Mouse (Mus musculus) heart, adult 2 months (tissue): ENCODE measurements around the gene Tacc2.

Source experiments
- CTCF ChIP-seq: fragments of 200-600 bp; IDR thresholded peaks from 2 replicates; pipeline ENCODE4 v1.8.1; 2022; ENCODE audit warnings: antibody characterized with exemption, mild to moderate bottlenecking, moderate library complexity
- EP300 ChIP-seq: fragments of 200-500 bp; IDR thresholded peaks from 2 replicates; pipeline ENCODE4 v1.6.1; 2011; ENCODE audit warnings: low read depth, low read length, control low read depth; ENCODE audit not compliant: insufficient read depth
- POLR2A ChIP-seq: fragments of 200-500 bp; IDR thresholded peaks from 2 replicates; pipeline ENCODE4 v1.6.1; 2011; ENCODE audit warnings: mild to moderate bottlenecking, low read depth, low read length, control low read depth; ENCODE audit not compliant: insufficient read depth

- TF ChIP-seq CTCF, result no peak
- peak; percentile 52; the same call in 1 of the 2 replicates for TF ChIP-seq POLR2A
- TF ChIP-seq EP300, result peak; percentile 99
These were observed 80.5 kb downstream of the Tacc2 start for GRCm38 (mm10) chr7:130657751-130658150.
